Mouse (Mus musculus): ENCODE results near the gene Tmem60. TPM values are rescaled to one million over a fixed set of nuclear protein-coding genes. Genes with fewer than 3 reads are reported as not detected.
A peak's percentile ranks its signal among the peaks of the same experiment; 100 is the strongest.

Tmem60 gene
- total RNA-seq, 2 experiments from 2014 or later, result 17.9 to 20.0 TPM

DNA sequence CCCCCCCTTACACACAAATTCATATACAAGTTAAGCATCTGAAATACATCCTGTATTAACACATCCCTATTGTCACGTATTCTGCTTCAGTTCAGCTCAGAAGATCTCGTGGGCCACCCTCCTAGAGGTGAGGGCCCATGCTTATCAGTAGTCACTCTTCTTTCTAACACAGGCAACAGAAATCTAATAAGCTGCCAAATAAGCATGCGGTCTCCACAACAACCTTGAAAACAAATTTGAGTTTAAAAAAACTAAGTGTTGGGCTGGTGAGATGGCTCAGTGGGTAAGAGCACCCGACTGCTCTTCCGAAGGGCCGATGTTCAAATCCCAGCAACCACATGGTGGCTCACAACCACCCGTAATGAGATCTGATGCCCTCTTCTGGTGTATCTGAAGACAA is 24.2 kb downstream of the Tmem60 start:
- no peak for DNase-seq

DNA sequence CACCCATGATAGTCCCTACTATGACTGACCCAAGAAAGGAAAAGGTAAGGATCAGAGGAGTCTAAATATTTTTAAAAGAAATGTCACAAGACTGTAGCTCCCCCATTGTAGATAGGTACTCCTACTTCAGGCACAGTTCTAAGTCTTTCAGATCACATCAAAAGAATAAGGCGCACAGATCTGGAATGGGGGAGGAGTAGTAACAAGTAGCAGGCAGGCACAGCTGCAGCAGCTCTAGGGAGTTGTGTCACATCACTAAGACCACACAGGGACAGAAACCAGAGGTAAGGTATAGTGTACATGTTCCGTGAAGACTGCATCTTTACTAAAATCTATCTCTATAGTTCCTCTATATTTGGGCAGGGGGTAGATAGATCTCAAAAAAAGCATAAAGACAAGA is 29.8 kb downstream of the Tmem60 start:
- no peak for DNase-seq

DNA sequence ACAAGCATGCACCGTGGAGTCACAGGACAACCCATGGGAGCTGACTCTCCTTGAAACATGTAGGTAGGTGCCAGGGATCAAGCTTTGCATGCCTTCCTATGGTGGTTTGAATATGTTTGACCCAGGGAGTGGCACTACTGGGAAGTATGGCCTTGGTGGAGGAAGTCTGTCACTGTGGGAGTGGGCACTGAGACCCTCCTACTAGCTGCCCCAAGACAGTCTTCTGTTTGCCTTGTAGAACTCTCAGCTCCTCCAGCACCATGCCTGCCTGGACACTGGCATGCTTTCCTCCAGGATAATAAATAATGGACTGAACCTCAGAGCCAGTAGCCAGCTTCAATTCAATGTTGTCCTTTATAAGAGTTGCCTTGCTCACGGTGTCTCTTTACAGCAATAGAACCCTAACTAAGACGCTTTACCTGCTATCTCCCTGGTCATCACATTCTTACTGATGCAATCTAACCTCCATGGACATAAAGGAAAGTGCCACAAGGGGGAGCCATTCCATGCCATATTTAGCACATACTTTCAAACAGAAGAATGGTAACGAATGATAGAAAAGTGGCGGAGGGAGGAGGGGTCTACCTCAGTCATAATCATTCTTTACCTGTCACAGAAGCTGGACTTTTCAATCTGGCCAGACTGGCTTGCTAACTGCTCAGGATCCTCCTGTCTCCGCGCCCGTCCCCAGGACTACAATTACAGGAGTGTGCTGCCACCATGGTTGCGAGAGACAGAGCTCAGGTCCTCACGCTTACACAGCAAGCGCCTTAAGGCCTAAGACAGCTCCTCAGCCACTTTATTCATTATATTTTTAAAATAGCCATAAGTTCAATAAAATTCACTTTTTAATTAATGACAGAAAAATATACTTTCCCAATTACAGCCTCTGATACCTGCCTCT is 31.6 kb downstream of the Tmem60 start:
- DNase-seq, result peak; percentile 69

DNA sequence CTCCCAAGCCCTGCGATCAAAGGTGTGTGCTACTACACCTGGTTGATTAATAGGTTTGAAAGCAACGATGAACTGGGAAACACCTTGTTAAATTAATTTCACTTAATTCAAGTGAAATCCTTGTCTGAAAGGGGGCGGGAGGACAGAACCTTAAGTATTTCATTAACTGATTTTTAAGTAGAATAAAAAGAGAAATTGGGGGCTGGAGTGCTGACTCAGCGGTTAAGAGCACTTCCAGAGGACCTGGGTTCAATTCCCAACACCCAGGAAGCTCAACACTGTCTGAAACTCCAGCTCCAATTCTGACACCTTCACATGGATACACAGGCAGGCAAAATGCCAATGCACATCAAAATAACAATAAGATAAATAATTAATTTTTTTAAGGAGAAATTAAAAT is 37.0 kb downstream of the Tmem60 start:
- no peak for DNase-seq

DNA sequence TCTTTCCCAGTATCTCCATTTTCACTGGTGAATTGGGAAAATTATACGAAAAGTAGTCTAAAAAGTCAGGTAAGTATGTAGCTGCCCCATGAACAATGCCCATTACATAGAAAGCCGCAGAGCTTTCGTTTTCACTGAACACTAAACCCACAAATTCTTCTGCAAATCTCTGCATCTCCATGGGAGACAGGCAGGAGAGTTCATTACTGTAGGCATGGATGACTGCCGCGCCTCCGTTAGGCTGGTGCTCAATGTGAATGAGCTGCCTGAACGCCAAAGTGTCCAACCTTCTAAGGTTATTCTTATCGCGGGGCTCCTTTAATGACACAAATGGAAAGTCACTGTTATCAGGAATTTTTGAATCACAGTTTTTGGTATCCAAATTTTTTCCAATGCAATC is 37.6 kb downstream of the Tmem60 start:
- DNase-seq, result no peak

DNA sequence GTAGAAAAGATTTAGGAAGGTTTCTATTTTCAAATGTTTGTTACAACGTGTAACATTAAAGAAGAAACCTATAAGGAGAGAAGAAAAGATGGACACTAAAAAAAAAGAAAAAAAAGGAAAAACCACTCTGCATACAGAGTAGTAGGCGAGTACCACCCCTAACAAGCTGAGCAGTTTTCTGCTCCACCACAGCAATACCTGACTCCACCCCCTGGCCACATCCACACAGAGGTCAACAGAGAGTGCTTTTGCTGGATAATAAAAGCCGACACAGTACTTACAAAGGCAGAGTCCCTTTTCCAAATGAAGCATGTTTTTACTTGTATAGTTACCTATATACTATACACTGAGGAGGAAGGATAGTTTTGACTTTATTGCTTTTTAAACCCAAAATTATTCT is 42.6 kb downstream of the Tmem60 start:
- DNase-seq, result no peak

DNA sequence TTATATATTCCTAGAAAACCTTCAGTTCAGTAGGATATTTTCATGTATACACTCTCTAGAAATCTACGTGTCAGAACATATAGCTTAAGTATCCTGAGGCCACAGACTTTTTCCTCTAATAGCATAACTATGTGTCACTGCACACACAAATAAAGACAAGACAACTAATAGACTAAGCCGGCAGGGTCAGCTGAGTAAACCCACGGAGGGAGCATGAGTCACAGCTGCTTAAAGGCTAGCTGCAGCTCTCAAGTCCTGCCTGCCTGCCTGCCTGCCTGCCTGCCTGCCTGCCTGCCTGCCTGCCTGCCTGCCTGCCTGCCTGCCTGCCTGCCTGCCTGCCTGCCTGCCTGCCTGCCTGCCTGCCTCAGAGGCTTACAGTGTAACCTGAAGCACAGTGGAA is 43.5 kb downstream of the Tmem60 start:
- DNase-seq, result no peak

DNA sequence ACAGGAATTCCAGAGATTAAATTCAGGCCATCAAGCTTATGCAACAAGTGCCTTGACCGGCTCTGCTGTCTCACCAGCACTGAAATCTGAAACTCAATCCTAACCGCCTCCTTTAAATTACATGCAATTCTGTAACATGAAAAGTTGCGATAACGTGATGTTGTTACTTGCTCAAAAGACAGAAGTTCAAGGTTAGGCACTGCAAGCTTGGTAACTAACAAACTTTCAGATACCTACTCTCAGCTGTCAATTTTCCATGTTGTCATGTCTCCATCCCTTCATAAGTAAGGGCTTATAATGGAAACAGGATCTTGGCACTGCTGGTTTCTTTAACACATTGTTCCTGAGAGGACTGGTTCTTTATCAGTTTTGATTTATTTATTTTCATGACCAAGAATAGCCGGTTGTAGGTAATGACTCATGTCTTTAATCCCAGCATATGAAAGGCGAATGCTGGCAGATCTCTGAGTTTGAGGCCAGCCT is 47.7 kb downstream of the Tmem60 start:
- no peak for DNase-seq

DNA sequence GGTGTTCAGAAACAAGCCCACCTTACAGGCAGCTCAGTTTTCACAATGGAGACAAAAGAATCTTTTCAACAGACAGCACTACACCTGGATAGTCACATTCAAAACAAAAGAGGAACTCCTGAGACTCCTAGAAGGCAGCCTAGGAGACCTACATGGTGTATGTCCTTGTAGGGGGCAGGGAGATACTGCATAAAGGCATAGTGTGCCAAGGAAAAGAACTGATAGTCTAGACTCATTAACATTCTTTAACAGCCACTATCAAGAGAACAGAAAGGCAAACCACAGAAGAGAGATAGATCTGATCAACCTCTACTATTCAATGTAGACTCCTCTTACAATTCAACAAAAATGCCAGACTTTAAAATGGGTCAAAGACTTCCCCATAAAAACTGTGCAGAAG is 48.4 kb downstream of the Tmem60 start:
- no peak for DNase-seq

DNA sequence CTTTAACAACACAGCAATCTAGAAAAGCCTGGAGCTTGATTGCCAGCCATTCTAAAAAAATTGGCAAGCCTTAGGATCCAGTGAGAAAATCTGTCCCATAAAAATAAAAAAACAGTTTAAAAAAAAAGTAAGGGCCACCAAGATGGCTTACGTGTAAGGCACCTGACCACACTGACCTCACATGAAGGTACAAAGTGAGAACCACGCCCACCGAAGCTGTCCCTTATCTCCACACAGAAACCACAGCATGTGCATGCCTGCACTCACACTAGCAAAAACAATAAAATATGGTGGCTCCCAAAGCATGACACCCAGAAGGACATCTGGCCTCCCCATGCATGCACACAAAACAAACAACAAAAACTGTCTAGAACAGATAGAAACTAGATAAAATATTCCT is 49.3 kb downstream of the Tmem60 start:
- no peak for DNase-seq

DNA sequence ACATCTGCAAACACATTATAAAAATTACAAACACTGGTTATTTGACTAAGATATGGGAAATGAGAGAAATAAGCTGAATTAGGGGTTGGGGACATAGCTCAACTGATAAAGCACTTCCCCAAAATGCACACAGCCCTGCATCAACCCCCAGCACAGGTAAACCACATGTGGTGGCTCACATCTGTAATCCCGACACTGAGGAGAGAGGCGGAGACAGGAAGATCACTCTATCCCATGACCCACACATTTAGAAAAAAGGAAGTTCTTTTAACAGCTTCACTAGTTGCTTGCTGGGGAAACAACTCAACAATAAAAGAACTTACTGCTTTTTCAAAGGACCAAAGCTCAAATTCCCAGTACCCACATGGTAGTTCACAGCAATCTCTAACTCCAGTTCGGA is 50.6 kb downstream of the Tmem60 start:
- DNase-seq, result no peak

DNA sequence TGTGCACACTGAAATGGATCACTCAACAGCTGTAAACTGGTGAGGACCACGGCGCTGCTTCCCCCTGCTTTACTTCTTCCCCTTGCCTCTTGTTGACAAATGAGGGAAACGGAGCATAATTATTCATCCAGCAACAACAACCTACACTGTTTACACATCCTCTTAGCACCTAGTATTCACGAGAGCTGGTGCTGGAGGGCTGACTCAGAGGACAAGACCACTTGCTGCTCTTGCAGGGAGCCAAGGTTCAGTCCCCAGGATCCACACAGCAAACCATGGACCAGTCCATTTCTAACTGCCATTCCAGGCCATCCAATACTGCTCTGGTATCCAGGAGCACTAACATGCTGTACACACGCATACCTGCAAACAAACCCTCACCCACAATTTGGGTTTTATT is 53.9 kb downstream of the Tmem60 start:
- no peak for DNase-seq

Other genes starting within 250 kb of the Tmem60 start
- 10 to 100 TPM; 90.6 to 98.6 TPM for gene Phtf2, start 67 bp upstream of the Tmem60 start, total RNA-seq (2021)
- gene Rsbn1l, start 74.2 kb downstream of the Tmem60 start, total RNA-seq (2021), result 1 to 10 TPM; 8.6 to 9.7 TPM
- gene Ptpn12, start 173.7 kb downstream of the Tmem60 start, total RNA-seq (2021), result 10 to 100 TPM; 27.0 to 36.6 TPM

Measured in gastrocnemius, postnatal 10 days (tissue).